Mouse (Mus musculus) erythroblast, embryonic 14.5 days (primary cell): ENCODE data around the gene Tbc1d10c.

Experiments used
- GATA1 ChIP-seq: IDR thresholded peaks from 2 replicates; pipeline ENCODE4 v1.6.1; 2012; ENCODE audit warnings: low read length, inconsistent platforms, mixed read lengths
- TAL1 ChIP-seq: IDR thresholded peaks from 3 replicates; pipeline ENCODE4 v1.6.1; 2012; ENCODE audit warnings: low read length, inconsistent platforms, mixed read lengths

DNA sequence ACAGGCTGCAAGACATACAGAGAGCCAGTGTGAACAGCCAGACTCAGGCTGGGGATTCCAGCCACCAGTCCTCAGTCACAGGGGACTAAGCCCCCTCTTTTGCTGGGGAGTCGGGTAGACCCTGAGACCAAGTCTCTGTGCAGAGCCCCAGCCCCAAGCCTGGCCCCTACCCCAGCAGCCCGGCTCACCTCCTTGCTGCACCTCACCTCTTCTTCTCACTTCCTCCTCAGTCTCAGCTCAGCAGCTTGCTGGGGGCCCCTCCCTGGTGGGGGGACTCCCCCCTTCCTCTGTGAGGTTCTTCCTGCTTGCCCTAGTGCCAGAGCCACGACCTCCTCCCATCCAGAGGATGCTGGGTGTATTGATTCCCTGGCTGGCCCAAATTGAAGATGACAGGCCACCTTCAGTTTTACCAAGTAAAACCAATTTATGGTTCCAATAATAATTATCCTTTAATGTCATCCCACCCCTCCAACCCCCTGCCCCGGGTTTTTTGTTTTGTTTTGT, at the start of gene Tbc1d10c:
- no peak for TF ChIP-seq GATA1
- TF ChIP-seq TAL1 = no peak
